Comparison of ENCODE assay signal across 12 mouse cellular contexts in the genomic region with DNA sequence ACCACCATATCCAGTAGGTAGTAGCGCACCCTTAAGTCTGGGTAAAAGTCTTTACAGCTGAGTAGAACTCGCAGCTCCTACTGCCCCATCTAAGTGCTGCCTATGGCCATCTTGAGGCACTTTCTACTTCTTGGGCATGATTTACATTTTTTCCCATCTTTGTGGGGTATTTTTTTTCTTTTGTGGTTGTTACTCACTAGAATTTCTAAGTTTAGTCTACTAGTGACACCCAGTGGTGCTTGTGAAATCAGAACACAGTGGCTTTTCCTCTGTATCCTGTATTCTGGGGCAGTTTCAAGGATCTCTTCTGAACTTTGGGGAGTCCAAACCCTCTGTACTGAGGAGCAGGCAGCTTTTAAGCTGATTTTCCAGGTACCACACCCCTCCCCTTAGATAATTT. TPM values are rescaled to one million over a fixed set of nuclear protein-coding genes. Genes with fewer than 3 reads are reported as not detected.
DNase-seq lines count a peak whose midpoint lies in the region; ATAC-seq and TF ChIP-seq lines count a peak whose summit lies in the region.
"Had no signal": no experiment of that assay in that cellular context is flagged by ENCODE, and none has a peak within 500 bp of the region (broad histone marks: within the 10 kb centered on the region; RNA-seq: fewer than 3 reads in every experiment).

No protein-coding gene starts in this region.

- ATAC-seq in CD4-positive, CD25-positive, alpha-beta regulatory T cell, adult 4 months: no peak

- WGBS in kidney, adult 2 months: 89% methylated on average over 2 of the region's 2 CpGs
- 92% methylated on average over 2 of the region's 2 CpGs for WGBS in cerebellum, adult 2 months

- peak; percentile 11 for DNase-seq in CD4-positive, CD25-positive, alpha-beta regulatory T cell, adult 2 months (ENCODE audit: low read depth, low spot score)
- DNase-seq in kidney, adult 2 months: peak; percentile 39
- DNase-seq in kidney, adult 18-20 months: no peak
- peak; percentile 31 for DNase-seq in lung, postnatal 10 days
- no peak for DNase-seq in lung, postnatal 4 days
- peak; percentile 22 for DNase-seq in induced T-regulatory cell, adult 2 months (ENCODE audit: low read depth)
- no peak for DNase-seq in cerebellum, adult 2 months
- DNase-seq: cerebellum, postnatal 36 days; thymus, postnatal 4 days had no signal

- peaks cover 6% of the 10 kb centered on the region; the same call in 1 of the 2 replicates for H3K4me1 ChIP-seq in kidney, adult 2 months (ENCODE audit: control insufficient read depth, insufficient read depth, low read length)
- no peaks in the 10 kb centered on the region; the same call in 1 of the 2 replicates for H3K4me1 ChIP-seq in cerebellum, adult 2 months (ENCODE audit: control insufficient read depth, insufficient read depth, low read length)

- H3K27ac ChIP-seq in kidney, adult 2 months (ENCODE audit: insufficient read depth, low read depth, low read length): no peak overlapping the region
- no peak overlapping the region for H3K27ac ChIP-seq in cerebellum, adult 2 months (ENCODE audit: insufficient read depth, low read length)
- H3K27ac ChIP-seq: hindbrain, embryonic 12.5 days; midbrain, embryonic 12.5 days had no signal

- no peaks in the 10 kb centered on the region for H3K36me3 ChIP-seq in kidney, adult 2 months (ENCODE audit: control insufficient read depth, insufficient read depth, low read length)
- H3K36me3 ChIP-seq: hindbrain, embryonic 12.5 days; midbrain, embryonic 12.5 days had no signal

- no peak for TF ChIP-seq POLR2A in kidney, adult 2 months (IDR thresholded peaks at IDR 0.05; ENCODE audit: low read depth, low read length)
- TF ChIP-seq POLR2A in cerebellum, adult 2 months (IDR thresholded peaks at IDR 0.05; ENCODE audit: borderline replicate concordance, insufficient read depth, low read length): no peak

- TF ChIP-seq CTCF in kidney, adult 2 months (conservative IDR thresholded peaks at IDR 0.05; ENCODE audit: insufficient read depth, insufficient read length, low read depth, low read length): no peak
- TF ChIP-seq CTCF in cerebellum, adult 2 months (IDR thresholded peaks at IDR 0.05; ENCODE audit: borderline replicate concordance, insufficient read depth, low read depth, low read length): no peak

- H3K4me3 ChIP-seq in kidney, adult 2 months (ENCODE audit: insufficient read depth, low read depth, low read length): no peak overlapping the region
- no peak overlapping the region for H3K4me3 ChIP-seq in cerebellum, adult 2 months (replicated peaks; ENCODE audit: insufficient read depth, low read depth, low read length)
- H3K4me3 ChIP-seq: hindbrain, embryonic 12.5 days; midbrain, embryonic 12.5 days had no signal

- H3K27me3 ChIP-seq in kidney, adult 2 months (replicated peaks; ENCODE audit: control insufficient read depth, insufficient read depth, low read length): no peaks in the 10 kb centered on the region
- H3K27me3 ChIP-seq in cerebellum, adult 2 months (ENCODE audit: control insufficient read depth, insufficient read depth, low read length): no peaks in the 10 kb centered on the region
- H3K27me3 ChIP-seq: hindbrain, embryonic 12.5 days; midbrain, embryonic 12.5 days had no signal

RNA-seq across cellular contexts. Expression of gene Rfesd, which starts 3.3 kb away (rescaled TPM):
- polyA plus RNA-seq in CD4-positive, CD25-positive, alpha-beta regulatory T cell, adult 4 months (2017; shearing (Covaris generic)): 10 to 100 TPM; 34.3 to 37.4 TPM
- polyA plus RNA-seq in kidney, adult 2 months (2012; rRNA removed): 5.8 and 7.1 TPM in 2 replicates
- 14.9 and 16.9 TPM in 2 replicates for polyA plus RNA-seq in cerebellum, adult 2 months (2012; rRNA removed)

RNA-seq across cellular contexts. Expression of gene Gpr150, which starts 35.0 kb away (rescaled TPM):
- polyA plus RNA-seq in CD4-positive, CD25-positive, alpha-beta regulatory T cell, adult 4 months (2017; shearing (Covaris generic)): not detected
- 0.39 and 0.41 TPM in 2 replicates for polyA plus RNA-seq in kidney, adult 2 months (2012; rRNA removed)
- polyA plus RNA-seq in cerebellum, adult 2 months (2012; rRNA removed): 3.4 and 3.6 TPM in 2 replicates

RNA-seq across cellular contexts. Expression of gene Spata9, which starts 54.8 kb away (rescaled TPM):
- not detected for polyA plus RNA-seq in CD4-positive, CD25-positive, alpha-beta regulatory T cell, adult 4 months (2017; shearing (Covaris generic))
- polyA plus RNA-seq in kidney, adult 2 months (2012; rRNA removed): not detected in 2 replicates
- polyA plus RNA-seq in cerebellum, adult 2 months (2012; rRNA removed): 0.33 and 0.41 TPM in 2 replicates

Comparison
In these comparisons a context has a peak if more than half of its experiments do, and no peak if none do; other contexts are left out.
1. DNase-seq: peak in CD4-positive, CD25-positive, alpha-beta regulatory T cell, adult 2 months (single experiment), kidney, adult 2 months (single experiment), lung, postnatal 10 days (single experiment) and induced T-regulatory cell, adult 2 months (single experiment); none in kidney, adult 18-20 months (single experiment), lung, postnatal 4 days (0 of 2) and cerebellum, adult 2 months (0 of 2).